Mouse (Mus musculus) bone marrow, adult 2 months (tissue): Measurements from ENCODE around the gene Luzp1.

Experiments
- CTCF ChIP-seq: fragments of 200-500 bp; IDR thresholded peaks from 2 replicates; pipeline ENCODE4 v1.5.1; 2011; ENCODE audit warnings: low read length, control low read depth; ENCODE audit not compliant: control insufficient read depth, insufficient read depth
- POLR2A ChIP-seq: fragments of 200-500 bp; IDR thresholded peaks from 2 replicates; pipeline ENCODE4 v1.6.1; 2011; ENCODE audit warnings: low read depth, mild to moderate bottlenecking, control low read depth, low read length, borderline replicate concordance; ENCODE audit not compliant: control insufficient read depth

DNA sequence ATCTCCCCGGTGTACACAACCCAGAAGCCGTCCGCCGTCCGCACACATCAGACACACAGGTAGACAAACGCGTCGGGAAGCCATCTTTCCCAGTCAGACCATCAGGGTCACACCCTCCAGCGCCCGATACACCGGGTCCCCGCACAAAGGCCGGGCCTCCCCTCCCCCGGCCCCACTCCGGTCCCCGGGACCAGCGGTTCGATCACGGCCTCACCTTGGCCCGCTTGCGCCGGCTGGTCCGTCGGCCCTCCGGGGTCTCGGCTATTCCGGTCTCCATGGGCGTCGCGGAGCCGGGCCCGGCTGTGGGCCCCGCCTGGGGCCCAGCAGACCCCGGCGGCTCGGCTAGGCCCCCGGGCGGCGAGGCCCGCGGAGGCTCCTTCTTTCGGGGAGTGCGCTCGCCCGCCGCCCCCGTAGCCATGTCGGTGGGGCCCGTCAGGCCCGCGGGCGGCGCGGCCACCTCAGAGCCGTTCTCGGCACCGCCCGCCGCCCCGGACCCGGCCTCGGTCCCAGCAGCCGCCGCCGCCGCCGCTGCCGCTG, 132.5 kb downstream of the Luzp1 start:
- no peak for TF ChIP-seq CTCF
- no peak for TF ChIP-seq POLR2A
